Mouse (Mus musculus) kidney, embryonic 15.5 days (tissue): ENCODE data around the gene Pigyl. TPM values are rescaled to one million over a fixed set of nuclear protein-coding genes. Genes with fewer than 3 reads are reported as not detected.

ENCODE experiments used
- ATAC-seq: fragments of 200-750 bp; cut with Nextera tagmentation; replicated peaks from 2 replicates; pipeline ENCODE4 v1.8.0; 2017; ENCODE audit warnings: moderate TSS enrichment; ENCODE audit not compliant: low FRiP score
- H3K27ac ChIP-seq: fragments of 300-500 bp; sonication (generic); 2 replicates; pipeline ENCODE4 v1.5.1; 2015; ENCODE audit warnings: mild to moderate bottlenecking, inconsistent platforms
- H3K27me3 ChIP-seq: fragments of 300-500 bp; sonication (generic); 2 replicates; pipeline ENCODE4 v1.6.1; 2015; ENCODE audit warnings: inconsistent platforms
- H3K36me3 ChIP-seq: fragments of 300-500 bp; sonication (generic); 2 replicates; pipeline ENCODE4 v1.6.1; 2015; ENCODE audit warnings: inconsistent platforms
- H3K4me1 ChIP-seq: fragments of 300-500 bp; sonication (generic); 2 replicates; pipeline ENCODE4 v1.6.1; 2015; ENCODE audit warnings: inconsistent platforms
- H3K4me2 ChIP-seq: fragments of 300-500 bp; sonication (generic); 2 replicates; pipeline ENCODE4 v1.6.1; 2015; ENCODE audit warnings: moderate library complexity, mild to moderate bottlenecking, inconsistent platforms
- H3K4me3 ChIP-seq: fragments of 300-500 bp; sonication (generic); replicated peaks from 2 replicates; pipeline ENCODE4 v1.5.1; 2015; ENCODE audit warnings: mild to moderate bottlenecking, inconsistent platforms
- H3K9ac ChIP-seq: fragments of 300-500 bp; sonication (generic); 2 replicates; pipeline ENCODE4 v1.6.1; 2015; ENCODE audit warnings: mild to moderate bottlenecking, inconsistent platforms
- H3K9me3 ChIP-seq: fragments of 300-500 bp; sonication (generic); replicated peaks from 2 replicates; pipeline ENCODE4 v1.6.1; 2016; ENCODE audit warnings: inconsistent platforms
- WGBS: fragments of 180-500 bp; shearing (Covaris S2); methylation state at CpG from one replicate; pipeline ENCODE4 v1.1.7; 2015; ENCODE audit warnings: mixed read lengths; 5-methylcytosine and 5-hydroxymethylcytosine counted together
- polyA plus RNA-seq: library from polyadenylated mRNA; unstranded; fragments of >200 nt; fragmentation: Nextera tagmentation; extraction: Ambion mirVana; gene quantifications from 2 replicates; pipeline ENCODE4 v1.2.1, GENCODE M21; 2015

Gene Pigyl
- polyA plus RNA-seq = 70.0 and 73.1 TPM in 2 replicates

DNA sequence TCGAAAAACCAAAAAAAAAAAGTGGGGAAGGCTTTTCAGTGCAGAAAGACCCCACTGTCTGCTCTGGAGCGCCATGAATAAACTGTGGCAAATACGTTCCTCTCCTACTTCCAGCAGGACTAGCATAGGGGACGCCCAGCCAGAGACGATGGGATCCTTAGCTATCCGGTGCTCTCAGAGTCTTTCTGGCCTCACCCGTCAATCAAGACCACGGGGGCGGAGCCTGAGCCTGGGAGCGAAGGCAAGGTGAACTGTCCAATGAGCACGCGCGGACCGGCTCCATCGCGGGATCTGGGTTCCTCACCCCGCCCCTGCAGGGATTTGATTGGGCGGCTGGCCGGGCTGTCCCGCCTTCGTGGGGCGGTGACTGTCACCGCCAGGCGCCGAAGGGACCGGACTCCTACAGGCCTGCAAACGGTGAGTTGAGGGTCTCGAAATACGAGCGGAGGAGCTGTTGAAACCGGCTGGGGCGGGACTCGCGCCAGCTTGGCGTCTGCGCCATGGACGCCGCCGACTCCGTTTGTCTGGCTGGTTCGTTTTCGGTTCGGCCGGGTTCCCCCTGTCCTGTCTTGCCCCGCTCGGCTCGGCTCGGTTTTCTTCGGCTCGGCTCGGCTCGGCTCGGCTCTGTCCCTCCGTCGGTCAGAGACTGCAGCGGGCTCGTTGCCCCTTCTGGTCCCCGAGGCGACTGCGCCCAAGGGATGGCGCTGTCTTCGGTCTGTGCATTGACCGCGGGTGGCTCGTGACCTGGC is at the start of gene Pigyl:
Pigyl (plus strand) TSS at position 350 of the 749 bp plus-strand sequence.
- peak; percentile 98 for ATAC-seq
- Histone ChIP-seq H3K9ac (peak within 1 kb of the TSS; percentile 73), H3K4me3 (peak within 1 kb of the TSS; percentile 63), H3K4me2 (peak within 1 kb of the TSS; percentile 73), H3K9me3 (no peaks in the 10 kb centered on the region), H3K4me1 (peaks cover 17% of the 10 kb centered on the region), H3K27me3 (peaks cover 6% of the 10 kb centered on the region; the same call in 1 of the 2 replicates), H3K36me3 (peaks cover 10% of the 10 kb centered on the region; the same call in 1 of the 2 replicates), H3K27ac (peak within 1 kb of the TSS; percentile 87)
- under 1% methylated on average over 65 of the region's 65 CpGs for WGBS

DNA sequence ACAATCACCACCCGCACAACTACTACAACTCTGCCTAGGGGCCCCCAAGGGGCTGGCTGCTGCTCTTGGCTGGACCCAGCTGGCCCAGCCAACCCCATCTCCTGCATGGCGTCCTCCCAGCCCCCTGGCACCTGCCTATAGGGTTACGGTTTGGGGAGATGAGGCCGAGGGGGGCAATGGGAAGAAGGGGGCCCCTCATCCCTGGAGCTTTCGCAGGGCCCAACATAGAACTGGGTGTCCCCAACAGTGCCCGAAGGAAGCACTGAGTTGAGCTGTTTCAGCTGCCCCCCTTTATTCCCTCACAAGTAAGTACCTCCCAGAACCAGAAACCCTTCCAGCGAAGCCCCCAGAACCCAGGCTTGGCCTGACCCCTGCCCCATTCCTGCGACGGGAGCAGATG is 48.5 kb upstream of the Pigyl start:
- no peaks in the 10 kb centered on the region for H3K27me3 ChIP-seq
- H3K4me1 ChIP-seq = no peaks in the 10 kb centered on the region
- H3K36me3 ChIP-seq = peaks cover 39% of the 10 kb centered on the region
- H3K4me2 ChIP-seq = no peak overlapping the region
- H3K4me3 ChIP-seq = no peak overlapping the region
- ATAC-seq = no peak
- WGBS = 88% methylated on average over 9 of the region's 9 CpGs
- no peak overlapping the region for H3K27ac ChIP-seq
- no peak overlapping the region for H3K9ac ChIP-seq
- no peaks in the 10 kb centered on the region for H3K9me3 ChIP-seq

DNA sequence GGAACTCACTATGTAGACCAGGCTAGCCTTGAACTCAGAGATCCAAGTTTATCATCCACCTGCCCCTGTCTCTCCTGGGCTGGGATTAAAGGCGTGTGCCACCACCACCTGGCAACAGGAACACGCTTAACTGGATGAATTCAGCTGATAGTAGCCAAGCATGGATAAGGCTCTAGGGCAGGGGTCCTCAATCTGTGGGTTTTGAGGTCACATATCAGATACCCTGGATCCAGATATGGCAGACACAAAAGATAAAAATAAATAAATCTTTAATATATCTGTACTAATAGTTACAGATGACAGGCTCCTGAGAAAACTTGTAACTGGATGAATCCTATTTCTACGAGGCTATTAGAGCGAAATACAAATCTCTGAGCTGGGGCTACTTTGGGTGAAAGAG is 41.0 kb upstream of the Pigyl start:
- Histone ChIP-seq H3K4me3 (peak overlapping the region; percentile 82), H3K36me3 (peaks cover 33% of the 10 kb centered on the region), H3K27ac (no peak overlapping the region), H3K9me3 (no peaks in the 10 kb centered on the region), H3K4me1 (peaks cover 16% of the 10 kb centered on the region), H3K27me3 (no peaks in the 10 kb centered on the region), H3K4me2 (peak overlapping the region; percentile 70), H3K9ac (peak overlapping the region; percentile 84)
- WGBS = 89% methylated on average over 4 of the region's 4 CpGs
- ATAC-seq = no peak

DNA sequence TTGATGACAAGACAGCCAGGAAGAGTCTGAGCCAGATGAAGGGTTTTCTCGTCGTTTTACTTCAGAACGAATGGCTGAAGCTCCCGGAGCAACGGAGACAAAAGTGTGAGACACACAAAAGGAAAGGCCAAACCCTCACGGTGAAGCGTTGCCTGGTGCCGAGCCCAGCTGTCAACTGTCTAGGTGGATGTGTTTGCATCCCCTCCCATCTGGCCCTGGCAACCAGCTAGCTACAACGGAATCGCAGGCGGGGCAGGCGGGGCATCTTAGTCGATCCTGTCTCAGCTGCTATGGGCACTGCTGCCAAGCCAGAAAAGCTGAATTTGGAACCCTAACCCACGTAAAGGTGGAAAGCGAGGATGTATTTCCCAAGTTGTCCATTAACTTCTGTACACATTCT is 40.6 kb upstream of the Pigyl start:
- no peak overlapping the region for H3K27ac ChIP-seq
- H3K36me3 ChIP-seq = peaks cover 29% of the 10 kb centered on the region
- H3K9ac ChIP-seq = peak overlapping the region; percentile 84
- peaks cover 16% of the 10 kb centered on the region for H3K4me1 ChIP-seq
- H3K4me2 ChIP-seq = peak overlapping the region; percentile 70
- H3K9me3 ChIP-seq = no peaks in the 10 kb centered on the region
- H3K4me3 ChIP-seq = peak overlapping the region; percentile 82
- no peaks in the 10 kb centered on the region for H3K27me3 ChIP-seq
- WGBS = 23% methylated on average over 15 of the region's 15 CpGs
- no peak for ATAC-seq

DNA sequence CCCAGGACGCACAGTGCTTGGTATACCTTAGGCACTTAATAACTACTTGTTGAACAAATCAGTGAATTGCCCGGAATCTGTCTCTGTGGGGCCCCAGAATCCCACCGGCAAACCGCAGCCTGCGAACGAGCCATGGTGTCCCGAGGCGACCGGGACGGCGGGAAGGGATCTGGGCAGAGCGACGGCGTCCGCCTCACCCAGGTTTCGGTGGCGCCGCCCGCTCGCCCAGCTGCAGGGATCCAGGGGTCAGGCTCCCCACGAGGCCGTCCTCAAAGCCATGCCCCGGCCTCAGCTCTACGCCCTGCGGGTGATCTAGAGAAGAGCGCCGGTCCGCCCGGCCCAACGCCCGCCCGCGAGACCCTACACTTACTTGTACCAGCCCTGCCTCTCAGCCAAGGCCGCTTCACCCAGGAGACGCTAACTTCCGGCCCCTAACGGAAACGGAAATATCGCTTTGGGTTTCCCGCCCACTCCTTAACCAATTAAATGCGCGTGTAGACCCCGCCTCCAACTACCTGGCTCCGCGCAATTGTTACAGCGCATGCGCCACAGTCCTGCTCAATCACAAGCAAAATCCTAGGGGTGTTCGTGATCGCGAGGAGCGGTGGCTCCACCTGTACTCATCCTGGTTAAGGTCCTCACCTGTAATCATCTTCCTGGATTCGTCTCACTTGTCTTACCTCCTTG is 39.8 kb upstream of the Pigyl start, which contains the start of gene Elof1:
Elof1 (minus strand) TSS at position 433 of the 687 bp plus-strand sequence.
- H3K9me3 ChIP-seq = no peaks in the 10 kb centered on the region
- peaks cover 16% of the 10 kb centered on the region for H3K4me1 ChIP-seq
- H3K4me3 ChIP-seq = peak within 1 kb of the TSS; percentile 82
- H3K4me2 ChIP-seq = peak within 1 kb of the TSS; percentile 70
- peak; percentile 95 for ATAC-seq
- H3K9ac ChIP-seq = peak within 1 kb of the TSS; percentile 84
- H3K36me3 ChIP-seq = peaks cover 21% of the 10 kb centered on the region
- peak within 1 kb of the TSS; percentile 74 for H3K27ac ChIP-seq
- under 1% methylated on average over 52 of the region's 52 CpGs for WGBS
- H3K27me3 ChIP-seq = no peaks in the 10 kb centered on the region

DNA sequence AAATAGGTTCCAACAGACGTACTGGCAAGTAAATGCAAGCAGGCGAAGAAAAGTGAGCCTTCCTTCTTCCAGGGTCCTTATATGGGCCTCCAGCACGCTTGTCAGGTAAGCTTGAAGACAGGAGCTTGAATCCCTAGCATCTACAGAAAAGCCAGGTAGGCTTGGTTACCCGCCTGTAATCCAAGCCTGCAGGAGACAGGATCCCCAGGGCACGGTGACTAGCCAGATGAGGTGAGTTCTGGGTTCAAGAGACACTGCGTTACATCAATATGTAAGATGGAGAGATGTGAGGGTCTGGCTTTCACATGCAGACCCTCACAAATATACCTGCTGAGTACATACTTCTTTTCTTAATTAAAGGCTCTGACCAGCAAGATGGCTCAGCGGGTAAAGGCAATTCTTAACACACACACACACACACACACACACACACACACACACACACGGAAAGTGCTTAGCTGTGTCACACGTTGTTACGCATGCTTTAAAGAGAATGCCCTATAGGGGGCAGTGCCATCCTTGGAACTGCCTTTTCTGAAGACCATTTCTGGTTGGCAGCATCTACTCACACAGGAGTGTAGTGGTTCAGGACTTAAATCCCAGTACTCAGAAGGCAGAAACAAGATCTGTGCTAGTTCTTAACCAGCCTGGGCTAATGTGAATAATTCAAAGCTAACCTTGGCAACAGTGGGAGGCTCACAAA is 38.7 kb upstream of the Pigyl start:
- Histone ChIP-seq H3K27me3 (no peaks in the 10 kb centered on the region), H3K4me3 (peak overlapping the region; percentile 82), H3K4me1 (peaks cover 16% of the 10 kb centered on the region), H3K9ac (0 out of 2 replicates have a peak overlapping the region, but pooled peaks have one; percentile 84), H3K36me3 (peaks cover 11% of the 10 kb centered on the region), H3K9me3 (no peaks in the 10 kb centered on the region), H3K27ac (no peak overlapping the region), H3K4me2 (peak overlapping the region; percentile 70)
- no peak for ATAC-seq
- 43% methylated on average over 10 of the region's 10 CpGs for WGBS

DNA sequence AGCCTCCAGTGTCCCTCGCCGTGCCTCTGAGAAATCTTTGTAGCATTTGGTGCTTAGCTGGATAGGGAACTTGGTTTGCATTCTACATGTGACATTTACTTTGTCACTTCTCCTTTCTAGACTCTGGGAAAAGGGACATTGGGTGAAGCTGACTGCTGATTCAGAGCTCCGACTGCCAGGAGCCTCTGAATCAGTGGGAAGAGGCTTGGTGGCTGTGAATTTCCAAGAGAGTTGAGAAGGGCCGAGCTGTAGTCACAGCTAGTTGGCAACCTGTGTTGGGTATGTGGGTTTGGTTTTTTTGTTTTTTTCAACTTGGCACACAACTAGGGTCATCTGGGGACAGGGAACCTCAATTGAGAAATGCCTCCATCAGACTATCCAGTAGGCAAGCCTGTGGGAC is 37.1 kb upstream of the Pigyl start:
- Histone ChIP-seq H3K4me1 (peaks cover 16% of the 10 kb centered on the region), H3K9me3 (no peaks in the 10 kb centered on the region), H3K27me3 (no peaks in the 10 kb centered on the region), H3K4me2 (no peak overlapping the region), H3K4me3 (no peak overlapping the region), H3K9ac (no peak overlapping the region), H3K36me3 (no peaks in the 10 kb centered on the region), H3K27ac (no peak overlapping the region)
- ATAC-seq = no peak
- 88% methylated on average over 4 of the region's 4 CpGs for WGBS

DNA sequence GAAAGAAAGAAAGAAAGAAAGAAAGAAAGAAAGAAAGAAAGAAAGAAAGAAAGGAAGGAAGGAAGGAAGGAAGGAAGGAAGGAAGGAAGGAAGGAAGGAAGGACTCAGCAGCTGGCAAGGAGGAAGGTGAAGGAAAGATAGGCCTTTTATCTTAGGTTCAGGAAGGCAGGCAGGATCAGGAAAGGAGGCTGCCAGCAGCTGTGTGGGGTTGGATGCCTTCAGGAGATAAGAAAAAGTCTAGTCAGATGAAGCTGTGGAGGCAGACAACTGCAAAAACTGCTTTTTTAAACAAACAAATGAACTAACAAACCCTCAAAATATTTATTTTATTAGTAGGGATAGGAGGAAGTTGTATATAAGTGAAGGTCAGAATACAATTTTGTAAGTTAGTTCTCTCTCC is 35.1 kb upstream of the Pigyl start:
- Histone ChIP-seq H3K36me3 (no peaks in the 10 kb centered on the region), H3K27ac (no peak overlapping the region), H3K4me2 (no peak overlapping the region), H3K27me3 (no peaks in the 10 kb centered on the region), H3K4me3 (no peak overlapping the region), H3K9me3 (no peaks in the 10 kb centered on the region), H3K4me1 (peaks cover 6% of the 10 kb centered on the region), H3K9ac (no peak overlapping the region)
- no peak for ATAC-seq

DNA sequence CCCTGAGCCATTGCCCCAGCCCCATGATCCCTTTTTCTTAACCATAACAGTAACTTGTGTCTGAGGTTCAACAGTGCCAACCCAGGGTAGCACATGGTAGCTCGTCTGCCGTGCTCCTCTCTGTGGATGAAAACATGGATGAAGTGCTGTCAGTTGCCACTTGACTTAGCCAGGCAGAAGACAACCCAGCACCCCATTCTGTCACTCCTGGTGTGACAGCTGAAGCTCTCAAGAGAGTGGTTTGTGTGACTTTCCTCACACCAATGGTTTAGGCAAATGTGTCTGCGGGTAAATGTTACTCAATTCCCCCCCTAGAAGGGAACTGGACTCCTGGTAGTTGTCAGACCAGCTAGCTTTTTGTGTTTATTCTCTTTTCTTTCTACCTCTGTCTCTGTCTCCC is 34.6 kb upstream of the Pigyl start:
- Histone ChIP-seq H3K36me3 (no peaks in the 10 kb centered on the region), H3K9me3 (no peaks in the 10 kb centered on the region), H3K27me3 (no peaks in the 10 kb centered on the region), H3K4me1 (peaks cover 6% of the 10 kb centered on the region), H3K9ac (no peak overlapping the region), H3K27ac (no peak overlapping the region), H3K4me2 (no peak overlapping the region), H3K4me3 (no peak overlapping the region)
- no peak for ATAC-seq
- WGBS = 79% methylated on average over 3 of the region's 3 CpGs

DNA sequence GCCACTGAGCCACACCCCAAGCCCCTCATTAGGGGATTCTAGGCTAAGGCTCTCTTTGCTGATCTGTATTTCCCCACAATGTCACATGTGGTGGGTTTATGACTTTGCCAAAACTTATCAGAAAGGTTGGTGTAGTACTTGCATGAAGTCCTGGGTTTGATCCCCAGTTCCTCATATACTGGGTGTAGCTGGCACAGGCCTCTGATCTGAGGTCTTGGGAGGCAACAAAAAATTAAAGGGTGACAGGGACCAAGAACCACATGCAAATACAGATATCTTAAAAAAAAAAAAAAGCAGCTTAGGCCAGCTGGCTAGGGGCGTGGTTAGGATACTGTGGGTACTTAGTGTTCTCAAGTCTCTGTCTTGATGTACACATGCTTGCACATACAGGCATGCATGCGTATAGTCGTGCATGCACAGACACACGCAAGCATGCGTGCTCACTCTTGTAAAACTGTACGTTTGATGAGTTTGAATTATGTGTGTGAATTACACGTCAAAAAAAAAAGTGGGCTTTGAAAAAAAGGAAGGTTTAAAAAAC is 33.5 kb upstream of the Pigyl start:
- H3K4me1 ChIP-seq = no peaks in the 10 kb centered on the region
- no peak overlapping the region for H3K4me2 ChIP-seq
- H3K9ac ChIP-seq = no peak overlapping the region
- no peaks in the 10 kb centered on the region for H3K27me3 ChIP-seq
- H3K36me3 ChIP-seq = no peaks in the 10 kb centered on the region
- ATAC-seq = no peak
- no peaks in the 10 kb centered on the region for H3K9me3 ChIP-seq
- H3K27ac ChIP-seq = no peak overlapping the region
- H3K4me3 ChIP-seq = no peak overlapping the region
- 84% methylated on average over 7 of the region's 7 CpGs for WGBS

DNA sequence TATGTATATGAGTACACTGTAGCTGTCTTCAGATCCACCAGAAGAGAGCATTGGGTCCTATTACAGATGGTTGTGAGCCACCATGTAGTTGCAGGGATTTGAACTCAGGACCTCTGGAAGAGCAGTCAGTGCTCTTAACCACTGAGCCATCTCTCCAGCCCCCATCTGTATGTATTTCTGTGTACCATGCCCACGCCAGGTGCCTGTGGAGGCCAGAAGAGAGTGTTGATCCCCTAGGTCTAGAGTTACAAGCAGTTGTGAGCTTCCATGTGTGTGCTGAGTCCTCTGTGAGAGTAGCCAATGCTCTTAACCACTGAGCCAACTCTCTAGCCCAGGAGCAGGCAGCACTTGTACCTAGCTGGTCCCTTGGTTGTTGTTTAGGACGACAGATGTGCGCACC is 32.5 kb upstream of the Pigyl start:
- ATAC-seq = no peak

More for the DNA sequence above, 32.5 kb upstream of the Pigyl start:
- Histone ChIP-seq H3K36me3 (no peaks in the 10 kb centered on the region), H3K27me3 (no peaks in the 10 kb centered on the region), H3K9me3 (no peaks in the 10 kb centered on the region), H3K4me3 (no peak overlapping the region), H3K27ac (no peak overlapping the region), H3K4me2 (no peak overlapping the region), H3K4me1 (no peaks in the 10 kb centered on the region), H3K9ac (no peak overlapping the region)
- WGBS = 87% methylated on average over 3 of the region's 3 CpGs
